Mouse (Mus musculus) T-helper 1 cell (primary cell): ENCODE data around the gene Maoa.

Source experiments
- in situ Hi-C: fragments of 300-600 bp; cut with MboI, MseI; formaldehyde crosslinking; loops from one replicate; pipeline ENCODE4 v1.15.1; 2025; ENCODE audit warnings: high pct_unique_total_duplicates

Maoa gene

GRCm38 (mm10) chrX:16619034-16619929, at the start of gene Maoa:
TSS of gene Maoa (plus strand) at chrX:16619698.
- in situ Hi-C loops, result no loop called here

- in situ Hi-C loops, result no loop called here
Observed at GRCm38 (mm10) chrX:16618225-16619033, 1.1 kb upstream of the Maoa start.

GRCm38 (mm10) chrX:16656511-16656910, 37.0 kb downstream of the Maoa start:
- in situ Hi-C loops, result no loop called here

- in situ Hi-C loops, result no loop called here
Observed at GRCm38 (mm10) chrX:16706094-16706493, 86.6 kb downstream of the Maoa start.

GRCm38 (mm10) chrX:16714033-16714432, 94.5 kb downstream of the Maoa start:
- in situ Hi-C loops, result no loop called here
